Mouse (Mus musculus): Measurements from ENCODE around the gene Rbbp5. TPM values are rescaled to one million over a fixed set of nuclear protein-coding genes. Genes with fewer than 3 reads are reported as not detected.

Rbbp5 gene
- total and polyA plus RNA-seq, 2 experiments from 2014 or later: 22.4 to 23.8 TPM

DNA sequence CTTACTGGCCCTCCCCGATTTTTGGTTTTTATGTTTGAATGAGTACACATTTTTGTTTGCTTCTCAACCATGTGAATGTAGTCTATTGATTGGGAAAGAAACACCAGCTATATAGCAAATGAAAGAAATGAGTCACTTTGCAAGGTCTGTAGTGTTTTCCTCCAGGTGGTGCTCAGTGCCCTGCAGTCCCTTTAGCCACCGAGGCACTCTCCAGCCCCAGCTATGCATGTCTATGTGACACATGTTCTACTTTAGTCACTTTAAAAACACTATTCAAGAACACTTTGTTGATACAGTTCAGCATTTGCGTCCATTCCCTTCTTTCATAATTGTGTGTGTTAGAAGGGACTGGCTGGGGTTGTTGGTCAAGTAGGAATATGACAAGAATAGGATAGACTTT is 6.1 kb downstream of the Rbbp5 start:
- Histone ChIP-seq H3K4me3 (ENCODE audit: low read length) (no peak overlapping the region), H3K4me1 (ENCODE audit: insufficient read depth, low read length) (0 out of 2 replicates have a peak, but pooled peaks cover 5% of the 10 kb centered on the region), H3K27ac (no peak overlapping the region), H3K9ac (replicated peaks; ENCODE audit: low read length) (no peak overlapping the region), H3K36me3 (ENCODE audit: insufficient read depth, low read length) (peaks cover 5% of the 10 kb centered on the region), H3K9me3 (ENCODE audit: low read length) (no peaks in the 10 kb centered on the region), H3K27me3 (ENCODE audit: insufficient read depth, low read length) (no peaks in the 10 kb centered on the region), H3K4me2 (ENCODE audit: low read depth, low read length) (no peak overlapping the region)
- no peak for TF ChIP-seq CTCF (IDR thresholded peaks at IDR 0.05; ENCODE audit: low read depth)
- DNase-seq (ENCODE audit: low spot score) (no peak), ATAC-seq (no peak)
- WGBS: 94% methylated on average over 3 of the region's 3 CpGs

- no peaks in the 10 kb centered on the region for H3K9me3 ChIP-seq (ENCODE audit: low read length)
- no peak for ATAC-seq
- no peak for TF ChIP-seq CTCF (IDR thresholded peaks at IDR 0.05; ENCODE audit: low read depth)
- H3K4me2 ChIP-seq (ENCODE audit: low read depth, low read length): no peak overlapping the region
- no peaks in the 10 kb centered on the region for H3K27me3 ChIP-seq (ENCODE audit: insufficient read depth, low read length)
- H3K9ac ChIP-seq (replicated peaks; ENCODE audit: low read length): no peak overlapping the region
- H3K36me3 ChIP-seq (ENCODE audit: insufficient read depth, low read length): peaks cover 6% of the 10 kb centered on the region
- 88% methylated on average over 6 of the region's 6 CpGs for WGBS
- H3K27ac ChIP-seq: no peak overlapping the region
- H3K4me1 ChIP-seq (ENCODE audit: insufficient read depth, low read length): no peaks in the 10 kb centered on the region
- no peak for DNase-seq (ENCODE audit: low spot score)
- no peak overlapping the region for H3K4me3 ChIP-seq (ENCODE audit: low read length)
These were observed 6.6 kb downstream of the Rbbp5 start for GRCm38 (mm10) chr1:132483759-132484158.

GRCm38 (mm10) chr1:132500535-132500934 is 23.4 kb downstream of the Rbbp5 start:
- Histone ChIP-seq H3K4me1 (ENCODE audit: insufficient read depth, low read length) (no peaks in the 10 kb centered on the region), H3K4me2 (ENCODE audit: low read depth, low read length) (no peak overlapping the region), H3K36me3 (ENCODE audit: insufficient read depth, low read length) (peaks cover 52% of the 10 kb centered on the region), H3K27me3 (ENCODE audit: insufficient read depth, low read length) (no peaks in the 10 kb centered on the region), H3K9me3 (ENCODE audit: low read length) (no peaks in the 10 kb centered on the region), H3K4me3 (ENCODE audit: low read length) (no peak overlapping the region), H3K27ac (no peak overlapping the region), H3K9ac (replicated peaks; ENCODE audit: low read length) (no peak overlapping the region)
- WGBS: 67% methylated on average over 2 of the region's 2 CpGs
- TF ChIP-seq CTCF (IDR thresholded peaks at IDR 0.05; ENCODE audit: low read depth): no peak
- no peak for DNase-seq (ENCODE audit: low spot score)
- ATAC-seq: no peak

- Histone ChIP-seq H3K36me3 (ENCODE audit: insufficient read depth, low read length) (peaks cover 29% of the 10 kb centered on the region), H3K27ac (no peak overlapping the region), H3K9me3 (ENCODE audit: low read length) (no peaks in the 10 kb centered on the region), H3K4me1 (ENCODE audit: insufficient read depth, low read length) (no peaks in the 10 kb centered on the region), H3K27me3 (ENCODE audit: insufficient read depth, low read length) (no peaks in the 10 kb centered on the region), H3K9ac (replicated peaks; ENCODE audit: low read length) (no peak overlapping the region), H3K4me2 (ENCODE audit: low read depth, low read length) (no peak overlapping the region), H3K4me3 (ENCODE audit: low read length) (no peak overlapping the region)
- 78% methylated on average over 5 of the region's 5 CpGs for WGBS
- DNase-seq (ENCODE audit: low spot score) (no peak), ATAC-seq (no peak)
- no peak for TF ChIP-seq CTCF (IDR thresholded peaks at IDR 0.05; ENCODE audit: low read depth)
These were observed 28.0 kb downstream of the Rbbp5 start for GRCm38 (mm10) chr1:132505155-132505554.

GRCm38 (mm10) chr1:132506058-132506457 is 28.9 kb downstream of the Rbbp5 start, which contains the start of gene Tmem81:
Gene Tmem81, plus strand, starts transcription at chr1:132506230.
- no peak within 1 kb of the TSS for H3K4me2 ChIP-seq (ENCODE audit: low read depth, low read length)
- no peak within 1 kb of the TSS for H3K27ac ChIP-seq
- DNase-seq (ENCODE audit: low spot score) (no peak), ATAC-seq (peak; percentile 63)
- no peak within 1 kb of the TSS for H3K9ac ChIP-seq (replicated peaks; ENCODE audit: low read length)
- TF ChIP-seq CTCF (IDR thresholded peaks at IDR 0.05; ENCODE audit: low read depth): no peak
- H3K9me3 ChIP-seq (ENCODE audit: low read length): no peaks in the 10 kb centered on the region
- H3K36me3 ChIP-seq (ENCODE audit: insufficient read depth, low read length): peaks cover 22% of the 10 kb centered on the region
- WGBS: 70% methylated on average over 7 of the region's 7 CpGs
- H3K27me3 ChIP-seq (ENCODE audit: insufficient read depth, low read length): no peaks in the 10 kb centered on the region
- H3K4me3 ChIP-seq (ENCODE audit: low read length): no peak within 1 kb of the TSS
- H3K4me1 ChIP-seq (ENCODE audit: insufficient read depth, low read length): no peaks in the 10 kb centered on the region

DNA sequence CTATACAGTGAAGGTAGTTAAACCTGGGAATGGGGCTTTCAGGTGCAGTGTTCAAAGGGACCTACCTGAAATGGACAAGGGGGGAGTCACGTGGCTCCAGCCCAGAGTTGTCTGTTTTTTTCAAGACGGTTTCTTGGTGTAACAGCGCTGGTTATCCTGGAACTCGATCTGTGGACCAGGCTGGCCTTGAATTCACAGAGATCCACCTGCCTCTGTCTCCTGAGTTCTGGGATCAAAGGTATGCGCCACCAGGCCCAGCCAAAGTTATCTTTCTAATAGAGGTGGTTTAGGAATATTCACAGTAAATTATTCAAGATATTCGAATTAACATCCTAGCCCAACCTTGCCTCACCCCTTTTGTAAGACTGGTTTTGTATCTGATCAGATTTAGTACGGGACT is 29.5 kb downstream of the Rbbp5 start:
- H3K36me3 ChIP-seq (ENCODE audit: insufficient read depth, low read length): peaks cover 22% of the 10 kb centered on the region
- H3K4me3 ChIP-seq (ENCODE audit: low read length): no peak overlapping the region
- no peaks in the 10 kb centered on the region for H3K4me1 ChIP-seq (ENCODE audit: insufficient read depth, low read length)
- TF ChIP-seq CTCF (IDR thresholded peaks at IDR 0.05; ENCODE audit: low read depth): no peak
- no peaks in the 10 kb centered on the region for H3K9me3 ChIP-seq (ENCODE audit: low read length)
- ATAC-seq (no peak), DNase-seq (ENCODE audit: low spot score) (no peak)
- H3K27me3 ChIP-seq (ENCODE audit: insufficient read depth, low read length): no peaks in the 10 kb centered on the region
- no peak overlapping the region for H3K9ac ChIP-seq (replicated peaks; ENCODE audit: low read length)
- H3K4me2 ChIP-seq (ENCODE audit: low read depth, low read length): no peak overlapping the region
- whole genome bisulfite sequencing: 93% methylated on average over 7 of the region's 7 CpGs
- no peak overlapping the region for H3K27ac ChIP-seq

- DNase-seq (ENCODE audit: low spot score): no peak
- Histone ChIP-seq H3K27me3 (ENCODE audit: insufficient read depth, low read length) (no peaks in the 10 kb centered on the region), H3K36me3 (ENCODE audit: insufficient read depth, low read length) (peaks cover 11% of the 10 kb centered on the region; the same call in 1 of the 2 replicates), H3K4me2 (ENCODE audit: low read depth, low read length) (no peak overlapping the region), H3K9me3 (ENCODE audit: low read length) (no peaks in the 10 kb centered on the region), H3K27ac (no peak overlapping the region), H3K4me3 (ENCODE audit: low read length) (no peak overlapping the region), H3K9ac (replicated peaks; ENCODE audit: low read length) (no peak overlapping the region), H3K4me1 (ENCODE audit: insufficient read depth, low read length) (no peaks in the 10 kb centered on the region)
- no peak for ATAC-seq
- no peak for TF ChIP-seq CTCF (IDR thresholded peaks at IDR 0.05; ENCODE audit: low read depth)
- 73% methylated on average over 5 of the region's 5 CpGs for WGBS
These were observed 32.6 kb downstream of the Rbbp5 start for GRCm38 (mm10) chr1:132509771-132510170.
